Mouse (Mus musculus) G1E (cell line): ENCODE measurements around the gene Gpr155. TPM values are rescaled to one million over a fixed set of nuclear protein-coding genes. Genes with fewer than 3 reads are reported as not detected.

Experiments used
- ATAC-seq: 2 replicates; pipeline ENCODE4 v1.8.0; 2016; ENCODE audit warnings: mild to moderate bottlenecking; ENCODE audit not compliant: insufficient number of reproducible peaks, poor library complexity, low FRiP score, severe bottlenecking; ENCODE audit errors: extremely low read depth
- DNase-seq: peaks from one replicate; pipeline ENCODE4 v3.0.0; 2012; ENCODE audit warnings: low spot score
- H3K27me3 ChIP-seq: 2 replicates; pipeline ENCODE4 v1.6.1; 2012; ENCODE audit warnings: mild to moderate bottlenecking, low read length, inconsistent platforms; ENCODE audit not compliant: insufficient read depth
- H3K36me3 ChIP-seq: replicated peaks from 2 replicates; pipeline ENCODE3; 2012; ENCODE audit warnings: mild to moderate bottlenecking, inconsistent platforms
- H3K4me1 ChIP-seq: 2 replicates; pipeline ENCODE4 v1.6.1; 2012; ENCODE audit warnings: low read depth, low read length, inconsistent platforms, mixed read lengths; ENCODE audit not compliant: insufficient read depth
- H3K4me3 ChIP-seq: 2 replicates; pipeline ENCODE4 v1.5.1; 2012; ENCODE audit warnings: low read depth, mild to moderate bottlenecking, inconsistent platforms, low read length, moderate library complexity, mixed read lengths
- H3K9me3 ChIP-seq: replicated peaks from 2 replicates; pipeline ENCODE4 v1.6.1; 2012; ENCODE audit warnings: inconsistent platforms
- CTCF ChIP-seq: IDR thresholded peaks from 2 replicates; pipeline ENCODE4 v1.5.1; 2012; ENCODE audit warnings: low read depth, low read length, inconsistent platforms, mixed read lengths
- GATA1 ChIP-seq: IDR thresholded peaks from 2 replicates; pipeline ENCODE4 v1.6.1; 2012; ENCODE audit warnings: borderline replicate concordance, low read length, inconsistent platforms, mixed read lengths
- GATA2 ChIP-seq: IDR thresholded peaks from 2 replicates; pipeline ENCODE4 v1.6.1; 2012; ENCODE audit warnings: low read depth, low read length, inconsistent platforms, borderline replicate concordance
- POLR2AphosphoS5 ChIP-seq: IDR thresholded peaks from 2 replicates; pipeline ENCODE4 v1.6.1; 2012; ENCODE audit warnings: low read depth, low read length, inconsistent platforms; ENCODE audit not compliant: insufficient replicate concordance
- TAL1 ChIP-seq: conservative IDR thresholded peaks from 2 replicates; pipeline ENCODE4 v1.6.1; 2012; ENCODE audit warnings: low read depth, low read length, inconsistent platforms, mixed read lengths
- polyA plus RNA-seq: library from polyadenylated mRNA; stranded (reverse); fragments of >175 nt; gene quantifications from 2 replicates; pipeline ENCODE4 v1.2.3, GENCODE M21; 2012
- total RNA-seq, 2 experiments: library from RNA; stranded (forward) in 1 of 2; stranded (reverse) in 1 of 2; fragments of 200-1000 nt in 1 of 2; fragments of >200 nt in 1 of 2; fragmentation: Nextera tagmentation in 1 of 2; gene quantifications; 2 replicates each; pipeline ENCODE4 v1.2.3; 2014 to 2017

The Gpr155 gene
- total and polyA plus RNA-seq, 3 experiments, result 0.67 to 6.0 (median 3.7) TPM

GRCm38 (mm10) chr2:73359941-73360340 is 26.4 kb downstream of the Gpr155 start:
- no peak for ATAC-seq
- Histone ChIP-seq H3K36me3 (peaks cover 34% of the 10 kb centered on the region), H3K9me3 (no peaks in the 10 kb centered on the region), H3K27me3 (no peaks in the 10 kb centered on the region), H3K4me3 (no peak overlapping the region), H3K4me1 (peaks cover 6% of the 10 kb centered on the region)
- no peak for TF ChIP-seq POLR2AphosphoS5
- no peak for TF ChIP-seq CTCF
- TF ChIP-seq GATA2, result no peak
- no peak for TF ChIP-seq TAL1
- TF ChIP-seq GATA1, result no peak
- no peak for DNase-seq

GRCm38 (mm10) chr2:73357004-73357403 is 29.4 kb downstream of the Gpr155 start:
- Histone ChIP-seq H3K27me3 (no peaks in the 10 kb centered on the region), H3K4me3 (no peak overlapping the region), H3K36me3 (peaks cover 44% of the 10 kb centered on the region), H3K9me3 (no peaks in the 10 kb centered on the region), H3K4me1 (peaks cover 6% of the 10 kb centered on the region)
- DNase-seq (no peak), ATAC-seq (no peak)
- TF ChIP-seq GATA1 (no peak), GATA2 (no peak), TAL1 (no peak), CTCF (no peak), POLR2AphosphoS5 (no peak)

GRCm38 (mm10) chr2:73351927-73352374 is 34.4 kb downstream of the Gpr155 start:
- DNase-seq, result no peak
- Histone ChIP-seq H3K4me3 (no peak overlapping the region), H3K4me1 (no peaks in the 10 kb centered on the region), H3K9me3 (no peaks in the 10 kb centered on the region), H3K36me3 (peaks cover 47% of the 10 kb centered on the region), H3K27me3 (no peaks in the 10 kb centered on the region)
- no peak for ATAC-seq
- no peak for TF ChIP-seq CTCF
- no peak for TF ChIP-seq GATA1
- TF ChIP-seq GATA2, result no peak

- H3K4me3 ChIP-seq, result no peak overlapping the region
- DNase-seq (no peak), ATAC-seq (no peak)
- H3K36me3 ChIP-seq, result peaks cover 46% of the 10 kb centered on the region
- H3K9me3 ChIP-seq, result no peaks in the 10 kb centered on the region
- no peaks in the 10 kb centered on the region for H3K4me1 ChIP-seq
- H3K27me3 ChIP-seq, result no peaks in the 10 kb centered on the region
- TF ChIP-seq CTCF (no peak), GATA1 (no peak), TAL1 (no peak), GATA2 (no peak), POLR2AphosphoS5 (no peak)
These were observed 34.9 kb downstream of the Gpr155 start for GRCm38 (mm10) chr2:73351496-73351895.

- DNase-seq, result no peak
- no peak for ATAC-seq
- H3K36me3 ChIP-seq, result peaks cover 42% of the 10 kb centered on the region
- no peaks in the 10 kb centered on the region for H3K9me3 ChIP-seq
- H3K4me3 ChIP-seq, result no peak overlapping the region
- no peak for TF ChIP-seq GATA2
- no peak for TF ChIP-seq CTCF
- TF ChIP-seq GATA1, result no peak
- TF ChIP-seq TAL1, result no peak
- TF ChIP-seq POLR2AphosphoS5, result no peak
- no peaks in the 10 kb centered on the region for H3K27me3 ChIP-seq
- no peaks in the 10 kb centered on the region for H3K4me1 ChIP-seq
These were observed 38.2 kb downstream of the Gpr155 start for GRCm38 (mm10) chr2:73348221-73348620.

- no peaks in the 10 kb centered on the region for H3K4me1 ChIP-seq
- TF ChIP-seq TAL1, result no peak
- no peak for TF ChIP-seq CTCF
- no peak for TF ChIP-seq GATA1
- TF ChIP-seq GATA2, result no peak
- TF ChIP-seq POLR2AphosphoS5, result no peak
- no peak for DNase-seq
- H3K36me3 ChIP-seq, result peaks cover 39% of the 10 kb centered on the region
- H3K27me3 ChIP-seq, result no peaks in the 10 kb centered on the region
- no peaks in the 10 kb centered on the region for H3K9me3 ChIP-seq
- ATAC-seq, result no peak
- H3K4me3 ChIP-seq, result no peak overlapping the region
These were observed 38.6 kb downstream of the Gpr155 start for GRCm38 (mm10) chr2:73347766-73348165.
